Mouse (Mus musculus) T-helper 17 cell (primary cell): ENCODE measurements around the gene Ppp1r16b.

Source experiments
- in situ Hi-C, 2 experiments: fragments of 300-600 bp; cut with MboI, MseI; formaldehyde crosslinking; loops; 1 replicate in 1 of 2; 2 replicates in 1 of 2; pipeline ENCODE4 v1.15.1; 2025; ENCODE audit warnings: high pct_unique_total_duplicates in 2 of 2

Gene Ppp1r16b

GRCm38 (mm10) chr2:158665098-158665497, at the start of gene Ppp1r16b:
Gene Ppp1r16b, plus strand, starts transcription at chr2:158665398.
- in situ Hi-C loops = loop anchor here in 1 of 2 experiments (5.0 kb wide), 2 partner anchors 72 to 633 kb away; no protein-coding TSS in a partner anchor

GRCm38 (mm10) chr2:158615702-158616101, 49.5 kb upstream of the Ppp1r16b start:
- in situ Hi-C loops = no loop called here

GRCm38 (mm10) chr2:158616296-158616695, 48.9 kb upstream of the Ppp1r16b start:
- in situ Hi-C loops = no loop called here

GRCm38 (mm10) chr2:158616790-158617189, 48.4 kb upstream of the Ppp1r16b start:
- in situ Hi-C loops = no loop called here

- in situ Hi-C loops = no loop called here
These were observed 40.4 kb upstream of the Ppp1r16b start, which contains the start of gene Actr5 for GRCm38 (mm10) chr2:158624718-158625222. Gene Actr5, plus strand, starts transcription at chr2:158624888.

GRCm38 (mm10) chr2:158625231-158625630, 40.0 kb upstream of the Ppp1r16b start:
- in situ Hi-C loops = no loop called here

- in situ Hi-C loops = no loop called here
These were observed 39.5 kb upstream of the Ppp1r16b start for GRCm38 (mm10) chr2:158625697-158626096.

- in situ Hi-C loops = no loop called here
These were observed 36.3 kb upstream of the Ppp1r16b start for GRCm38 (mm10) chr2:158628858-158629257.

- in situ Hi-C loops = no loop called here
These were observed 35.8 kb upstream of the Ppp1r16b start for GRCm38 (mm10) chr2:158629414-158629813.

- in situ Hi-C loops = no loop called here
These were observed 33.3 kb upstream of the Ppp1r16b start for GRCm38 (mm10) chr2:158631873-158632272.

- in situ Hi-C loops = no loop called here
These were observed 23.3 kb upstream of the Ppp1r16b start for GRCm38 (mm10) chr2:158641869-158642268.

- in situ Hi-C loops = no loop called here
These were observed 22.6 kb upstream of the Ppp1r16b start for GRCm38 (mm10) chr2:158642587-158642986.

GRCm38 (mm10) chr2:158643791-158644190, 21.4 kb upstream of the Ppp1r16b start:
- in situ Hi-C loops = no loop called here

- in situ Hi-C loops = loop anchor here in 1 of 2 experiments (10.0 kb wide), 1 partner anchor 277 kb away; the partner anchor contains the start of gene Snhg11
These were observed 13.9 kb upstream of the Ppp1r16b start for GRCm38 (mm10) chr2:158651159-158651908.

GRCm38 (mm10) chr2:158652985-158653384, 12.2 kb upstream of the Ppp1r16b start:
- in situ Hi-C loops = loop anchor here in 1 of 2 experiments (10.0 kb wide), 1 partner anchor 278 kb away; the partner anchor contains the start of gene Snhg11

GRCm38 (mm10) chr2:158654717-158655116, 10.5 kb upstream of the Ppp1r16b start:
- in situ Hi-C loops = loop anchor here in 1 of 2 experiments (10.0 kb wide), 1 partner anchor 280 kb away; the partner anchor contains the start of gene Snhg11

- in situ Hi-C loops = loop anchor here in 1 of 2 experiments (10.0 kb wide), 1 partner anchor 281 kb away; the partner anchor contains the start of gene Snhg11
These were observed 9.4 kb upstream of the Ppp1r16b start for GRCm38 (mm10) chr2:158655806-158656205.

GRCm38 (mm10) chr2:158658822-158659221, 6.4 kb upstream of the Ppp1r16b start:
- in situ Hi-C loops = loop anchor here in 1 of 2 experiments (10.0 kb wide), 1 partner anchor 284 kb away; the partner anchor contains the start of gene Snhg11

GRCm38 (mm10) chr2:158659346-158659745, 5.9 kb upstream of the Ppp1r16b start:
- in situ Hi-C loops = loop anchor here in 1 of 2 experiments (10.0 kb wide), 1 partner anchor 285 kb away; the partner anchor contains the start of gene Snhg11

GRCm38 (mm10) chr2:158666071-158666800, 1.0 kb downstream of the Ppp1r16b start:
- in situ Hi-C loops = loop anchor here in 1 of 2 experiments (5.0 kb wide), 2 partner anchors 71 to 634 kb away; no protein-coding TSS in a partner anchor

GRCm38 (mm10) chr2:158667022-158667670, 1.9 kb downstream of the Ppp1r16b start:
- in situ Hi-C loops = loop anchor here in 1 of 2 experiments (5.0 kb wide), 2 partner anchors 70 to 635 kb away; no protein-coding TSS in a partner anchor
